Mouse (Mus musculus): Measurements from ENCODE around the gene Hs1bp3. TPM values are rescaled to one million over a fixed set of nuclear protein-coding genes. Genes with fewer than 3 reads are reported as not detected.
A peak's percentile ranks its signal among the peaks of the same experiment; 100 is the strongest.

Gene Hs1bp3
- polyA plus RNA-seq (2015; fragmentation: Nextera tagmentation; extraction: Ambion mirVana) = 20.0 and 20.8 TPM in 2 replicates

- Histone ChIP-seq H3K9me3 (ENCODE audit: low read length) (no peaks in the 10 kb centered on the region), H3K36me3 (ENCODE audit: insufficient read depth, low read length) (peaks cover 7% of the 10 kb centered on the region), H3K27me3 (ENCODE audit: insufficient read depth, low read length) (peaks cover 13% of the 10 kb centered on the region; the same call in 1 of the 2 replicates), H3K4me1 (ENCODE audit: insufficient read depth, low read length) (peaks cover 13% of the 10 kb centered on the region), H3K9ac (replicated peaks; ENCODE audit: low read length) (peak within 1 kb of the TSS; percentile 84), H3K4me3 (ENCODE audit: low read length) (peak within 1 kb of the TSS; percentile 80), H3K4me2 (replicated peaks; ENCODE audit: low read depth, low read length) (peak within 1 kb of the TSS; percentile 96), H3K27ac (ENCODE audit: low read length) (no peak within 1 kb of the TSS)
- WGBS = under 1% methylated on average over 38 of the region's 38 CpGs
- peak; percentile 85 for ATAC-seq (ENCODE audit: low FRiP score, low TSS enrichment)
Observed at GRCm38 (mm10) chr12:8313270-8313771, at the start of gene Hs1bp3. Hs1bp3 (plus strand) TSS chr12:8313432.

GRCm38 (mm10) chr12:8266311-8266710 lies 46.9 kb upstream of the Hs1bp3 start:
- no peak overlapping the region for H3K4me3 ChIP-seq (ENCODE audit: low read length)
- H3K27ac ChIP-seq (ENCODE audit: low read length) = no peak overlapping the region
- H3K9me3 ChIP-seq (ENCODE audit: low read length) = no peaks in the 10 kb centered on the region
- H3K27me3 ChIP-seq (ENCODE audit: insufficient read depth, low read length) = no peaks in the 10 kb centered on the region
- no peak overlapping the region for H3K9ac ChIP-seq (replicated peaks; ENCODE audit: low read length)
- no peak overlapping the region for H3K4me2 ChIP-seq (replicated peaks; ENCODE audit: low read depth, low read length)
- ATAC-seq (ENCODE audit: low FRiP score, low TSS enrichment) = no peak
- peaks cover 6% of the 10 kb centered on the region for H3K36me3 ChIP-seq (ENCODE audit: insufficient read depth, low read length)
- H3K4me1 ChIP-seq (ENCODE audit: insufficient read depth, low read length) = no peaks in the 10 kb centered on the region
- 80% methylated on average over 7 of the region's 7 CpGs for WGBS

- no peak for ATAC-seq (ENCODE audit: low FRiP score, low TSS enrichment)
- WGBS = 91% methylated on average over 11 of the region's 11 CpGs
Observed at GRCm38 (mm10) chr12:8269627-8270026, 43.6 kb upstream of the Hs1bp3 start.

GRCm38 (mm10) chr12:8271405-8271804 lies 41.8 kb upstream of the Hs1bp3 start:
- no peak overlapping the region for H3K9ac ChIP-seq (replicated peaks; ENCODE audit: low read length)
- no peaks in the 10 kb centered on the region for H3K27me3 ChIP-seq (ENCODE audit: insufficient read depth, low read length)
- 77% methylated on average over 2 of the region's 2 CpGs for WGBS
- H3K9me3 ChIP-seq (ENCODE audit: low read length) = no peaks in the 10 kb centered on the region
- H3K27ac ChIP-seq (ENCODE audit: low read length) = no peak overlapping the region
- H3K36me3 ChIP-seq (ENCODE audit: insufficient read depth, low read length) = peaks cover 6% of the 10 kb centered on the region
- H3K4me3 ChIP-seq (ENCODE audit: low read length) = no peak overlapping the region
- H3K4me1 ChIP-seq (ENCODE audit: insufficient read depth, low read length) = no peaks in the 10 kb centered on the region
- no peak overlapping the region for H3K4me2 ChIP-seq (replicated peaks; ENCODE audit: low read depth, low read length)
- ATAC-seq (ENCODE audit: low FRiP score, low TSS enrichment) = no peak

More at GRCm38 (mm10) chr12:8269627-8270026, 43.6 kb upstream of the Hs1bp3 start:
- H3K27me3 ChIP-seq (ENCODE audit: insufficient read depth, low read length) = no peaks in the 10 kb centered on the region
- H3K4me3 ChIP-seq (ENCODE audit: low read length) = no peak overlapping the region
- H3K4me2 ChIP-seq (replicated peaks; ENCODE audit: low read depth, low read length) = no peak overlapping the region
- H3K4me1 ChIP-seq (ENCODE audit: insufficient read depth, low read length) = no peaks in the 10 kb centered on the region
- H3K9ac ChIP-seq (replicated peaks; ENCODE audit: low read length) = no peak overlapping the region
- H3K27ac ChIP-seq (ENCODE audit: low read length) = no peak overlapping the region
- H3K9me3 ChIP-seq (ENCODE audit: low read length) = no peaks in the 10 kb centered on the region
- peaks cover 6% of the 10 kb centered on the region for H3K36me3 ChIP-seq (ENCODE audit: insufficient read depth, low read length)

- no peak overlapping the region for H3K27ac ChIP-seq (ENCODE audit: low read length)
- H3K9me3 ChIP-seq (ENCODE audit: low read length) = no peaks in the 10 kb centered on the region
- peaks cover 6% of the 10 kb centered on the region for H3K36me3 ChIP-seq (ENCODE audit: insufficient read depth, low read length)
- H3K4me1 ChIP-seq (ENCODE audit: insufficient read depth, low read length) = no peaks in the 10 kb centered on the region
- ATAC-seq (ENCODE audit: low FRiP score, low TSS enrichment) = no peak
- H3K9ac ChIP-seq (replicated peaks; ENCODE audit: low read length) = no peak overlapping the region
- H3K4me2 ChIP-seq (replicated peaks; ENCODE audit: low read depth, low read length) = no peak overlapping the region
- 94% methylated on average over 6 of the region's 6 CpGs for WGBS
- H3K27me3 ChIP-seq (ENCODE audit: insufficient read depth, low read length) = no peaks in the 10 kb centered on the region
- no peak overlapping the region for H3K4me3 ChIP-seq (ENCODE audit: low read length)
Observed at GRCm38 (mm10) chr12:8273471-8274171, 39.6 kb upstream of the Hs1bp3 start.

- no peak overlapping the region for H3K9ac ChIP-seq (replicated peaks; ENCODE audit: low read length)
- no peak overlapping the region for H3K4me3 ChIP-seq (ENCODE audit: low read length)
- 94% methylated on average over 4 of the region's 4 CpGs for WGBS
- no peak overlapping the region for H3K4me2 ChIP-seq (replicated peaks; ENCODE audit: low read depth, low read length)
- H3K4me1 ChIP-seq (ENCODE audit: insufficient read depth, low read length) = no peaks in the 10 kb centered on the region
- H3K27me3 ChIP-seq (ENCODE audit: insufficient read depth, low read length) = no peaks in the 10 kb centered on the region
- no peak overlapping the region for H3K27ac ChIP-seq (ENCODE audit: low read length)
- H3K9me3 ChIP-seq (ENCODE audit: low read length) = no peaks in the 10 kb centered on the region
- no peaks in the 10 kb centered on the region; the same call in 1 of the 2 replicates for H3K36me3 ChIP-seq (ENCODE audit: insufficient read depth, low read length)
- no peak for ATAC-seq (ENCODE audit: low FRiP score, low TSS enrichment)
Observed at GRCm38 (mm10) chr12:8275424-8275823, 37.8 kb upstream of the Hs1bp3 start.

GRCm38 (mm10) chr12:8281225-8282017 lies 31.8 kb upstream of the Hs1bp3 start:
- no peak overlapping the region for H3K27ac ChIP-seq (ENCODE audit: low read length)
- no peak overlapping the region for H3K4me3 ChIP-seq (ENCODE audit: low read length)
- no peaks in the 10 kb centered on the region for H3K9me3 ChIP-seq (ENCODE audit: low read length)
- 78% methylated on average over 15 of the region's 15 CpGs for WGBS
- no peak overlapping the region for H3K9ac ChIP-seq (replicated peaks; ENCODE audit: low read length)
- no peaks in the 10 kb centered on the region for H3K4me1 ChIP-seq (ENCODE audit: insufficient read depth, low read length)
- no peak for ATAC-seq (ENCODE audit: low FRiP score, low TSS enrichment)
- H3K4me2 ChIP-seq (replicated peaks; ENCODE audit: low read depth, low read length) = no peak overlapping the region
- peaks cover 2% of the 10 kb centered on the region for H3K36me3 ChIP-seq (ENCODE audit: insufficient read depth, low read length)
- H3K27me3 ChIP-seq (ENCODE audit: insufficient read depth, low read length) = no peaks in the 10 kb centered on the region

- 56% methylated on average over 3 of the region's 3 CpGs for WGBS
- H3K4me3 ChIP-seq (ENCODE audit: low read length) = no peak overlapping the region
- no peaks in the 10 kb centered on the region for H3K4me1 ChIP-seq (ENCODE audit: insufficient read depth, low read length)
- 0 out of 2 replicates have a peak, but pooled peaks cover 3% of the 10 kb centered on the region for H3K9me3 ChIP-seq (ENCODE audit: low read length)
- no peak overlapping the region for H3K9ac ChIP-seq (replicated peaks; ENCODE audit: low read length)
- no peak overlapping the region for H3K27ac ChIP-seq (ENCODE audit: low read length)
- H3K4me2 ChIP-seq (replicated peaks; ENCODE audit: low read depth, low read length) = no peak overlapping the region
- no peak for ATAC-seq (ENCODE audit: low FRiP score, low TSS enrichment)
- peaks cover 2% of the 10 kb centered on the region; the same call in 1 of the 2 replicates for H3K36me3 ChIP-seq (ENCODE audit: insufficient read depth, low read length)
- H3K27me3 ChIP-seq (ENCODE audit: insufficient read depth, low read length) = no peaks in the 10 kb centered on the region
Observed at GRCm38 (mm10) chr12:8287970-8288369, 25.3 kb upstream of the Hs1bp3 start.

- 0 out of 2 replicates have a peak, but pooled peaks cover 3% of the 10 kb centered on the region for H3K9me3 ChIP-seq (ENCODE audit: low read length)
Observed at GRCm38 (mm10) chr12:8289099-8289498, 24.1 kb upstream of the Hs1bp3 start.

More at GRCm38 (mm10) chr12:8289099-8289498, 24.1 kb upstream of the Hs1bp3 start:
- Histone ChIP-seq H3K9ac (replicated peaks; ENCODE audit: low read length) (no peak overlapping the region), H3K36me3 (ENCODE audit: insufficient read depth, low read length) (peaks cover 2% of the 10 kb centered on the region; the same call in 1 of the 2 replicates), H3K27me3 (ENCODE audit: insufficient read depth, low read length) (no peaks in the 10 kb centered on the region), H3K4me3 (ENCODE audit: low read length) (no peak overlapping the region), H3K4me2 (replicated peaks; ENCODE audit: low read depth, low read length) (no peak overlapping the region), H3K4me1 (ENCODE audit: insufficient read depth, low read length) (no peaks in the 10 kb centered on the region), H3K27ac (ENCODE audit: low read length) (no peak overlapping the region)
- ATAC-seq (ENCODE audit: low FRiP score, low TSS enrichment) = no peak
- WGBS = 89% methylated on average over 6 of the region's 6 CpGs
